In the genomic region with DNA sequence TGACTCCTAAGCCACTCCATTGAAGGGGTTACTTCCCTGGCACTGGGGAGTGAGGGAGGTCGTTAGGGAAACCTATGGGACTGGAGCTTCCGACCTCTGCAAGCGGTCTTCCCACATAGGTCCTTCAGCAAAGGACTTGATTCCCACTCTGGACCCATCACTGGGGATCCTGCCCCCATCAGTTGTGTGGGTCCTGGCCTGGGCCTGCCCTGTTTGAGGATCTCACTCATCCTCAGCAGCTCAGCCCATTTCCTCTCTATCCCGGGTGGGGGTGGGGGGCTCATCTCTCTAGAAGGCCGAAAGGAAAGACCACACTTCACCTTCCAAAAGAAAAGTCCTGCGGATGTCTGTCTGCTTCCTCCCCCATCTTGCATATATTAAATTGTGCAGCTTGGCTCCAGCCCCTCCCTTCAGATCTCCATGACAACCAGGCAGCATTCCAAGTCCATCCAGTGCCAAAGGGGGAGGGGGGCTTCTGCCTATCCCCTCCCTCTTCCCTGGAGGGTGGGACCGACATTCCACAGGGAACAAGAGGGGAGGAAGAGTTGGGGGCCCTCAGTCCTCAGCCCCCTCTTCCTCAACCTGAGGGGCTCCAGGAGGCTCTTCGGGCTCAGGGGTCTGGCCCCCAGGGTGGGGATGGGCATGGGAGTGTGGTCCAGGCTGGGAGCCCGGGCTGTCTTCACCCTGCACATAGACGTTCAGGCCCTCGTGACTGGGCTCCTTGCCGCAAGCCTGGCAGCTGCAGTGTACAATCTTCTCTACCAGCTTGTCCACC, we compare ENCODE assay signal across 10 mouse cellular contexts. TPM values are rescaled to one million over a fixed set of nuclear protein-coding genes. Genes with fewer than 3 reads are reported as not detected.
A peak's percentile ranks its signal among the peaks of the same experiment; 100 is the strongest.
DNase-seq lines count a peak whose midpoint lies in the region; ATAC-seq lines count a peak whose summit lies in the region.
"Had no signal": no experiment of that assay in that cellular context is flagged by ENCODE, and none has a peak within 500 bp of the region (broad histone marks: within the 10 kb centered on the region; RNA-seq: fewer than 3 reads in every experiment).

No protein-coding gene starts in this region.

- peak overlapping the region; percentile 3; the same call in 1 of the 2 replicates for H3K9ac ChIP-seq in embryonic facial prominence, embryonic 15.5 days

- H3K4me3 ChIP-seq in embryonic facial prominence, embryonic 15.5 days (replicated peaks): no peak overlapping the region

- ATAC-seq in embryonic facial prominence, embryonic 15.5 days (ENCODE audit: insufficient number of reproducible peaks, low FRiP score, low TSS enrichment, low read depth): no peak
- no peak for ATAC-seq in granulocyte monocyte progenitor cell, adult 5-6 weeks (replicated peaks; ENCODE audit: poor library complexity, severe bottlenecking)
- no peak for ATAC-seq in megakaryocyte, adult 5-6 weeks (ENCODE audit: poor library complexity, severe bottlenecking)

- no peaks in the 10 kb centered on the region; the same call in 1 of the 2 replicates for H3K27me3 ChIP-seq in embryonic facial prominence, embryonic 15.5 days

- WGBS in embryonic facial prominence, embryonic 15.5 days: 27% methylated on average over 12 of the region's 12 CpGs

- DNase-seq in layer of hippocampus, postnatal 10 days (ENCODE audit: low spot score in 2 of 2): peak; percentile 78 to 81
- DNase-seq in layer of hippocampus, postnatal 25 days (ENCODE audit: extremely low spot score in 1 of 2, low spot score in 1 of 2): no peak
- peak; percentile 69 for DNase-seq in embryo, embryonic 10 days (ENCODE audit: low spot score)
- DNase-seq in mesoderm, embryonic 11.5 days (ENCODE audit: low read depth, low spot score): peak; percentile 61
- no peak for DNase-seq in adrenal gland, postnatal 4 days (ENCODE audit: low spot score in 2 of 2)

- 0 out of 2 replicates have a peak overlapping the region, but pooled peaks have one; percentile 3 for H3K4me2 ChIP-seq in embryonic facial prominence, embryonic 15.5 days (replicated peaks)

- H3K9me3 ChIP-seq in embryonic facial prominence, embryonic 15.5 days (replicated peaks): no peaks in the 10 kb centered on the region

- 0 out of 2 replicates have a peak overlapping the region, but pooled peaks have one; percentile 28 for H3K27ac ChIP-seq in embryonic facial prominence, embryonic 15.5 days (replicated peaks)

- H3K36me3 ChIP-seq in embryonic facial prominence, embryonic 15.5 days: peaks cover 23% of the 10 kb centered on the region

- peaks cover 40% of the 10 kb centered on the region for H3K4me1 ChIP-seq in embryonic facial prominence, embryonic 15.5 days

RNA-seq across cellular contexts. Expression of a gene that starts 7.6 kb away (rescaled TPM):
- 1 to 10 TPM; 5.4 to 6.5 TPM for total RNA-seq in layer of hippocampus, postnatal 10 days (2021)
- 1 to 10 TPM; 7.2 to 7.5 TPM for total RNA-seq in layer of hippocampus, postnatal 25 days (2021)
- polyA plus RNA-seq in embryonic facial prominence, embryonic 15.5 days (2015; fragmentation: Nextera tagmentation; extraction: Ambion mirVana): 0.20 and 0.28 TPM in 2 replicates
- not detected in 2 replicates for total RNA-seq in granulocyte monocyte progenitor cell, adult 5-6 weeks (2014; fragmentation: Nextera tagmentation)
- total RNA-seq in granulocyte monocyte progenitor cell, adult 5-6 weeks (2017): not detected in 2 replicates
- total RNA-seq in adrenal gland, postnatal 4 days (2021): under 1 TPM; 0.76 to 0.84 TPM
- not detected in 2 replicates for total RNA-seq in megakaryocyte, adult 5-6 weeks (2015)
- not detected in 2 replicates for total RNA-seq in megakaryocyte, adult 5-6 weeks (2017)
- total RNA-seq: common myeloid progenitor, adult 5-6 weeks; heart, postnatal 25 days had no signal

RNA-seq across cellular contexts. Expression of a gene that starts 9.8 kb away (rescaled TPM):
- 10 to 100 TPM; 64.4 to 83.9 TPM for total RNA-seq in layer of hippocampus, postnatal 10 days (2021)
- total RNA-seq in layer of hippocampus, postnatal 25 days (2021): 10 to 100 TPM; 75.6 to 90.6 TPM
- 167 and 168 TPM in 2 replicates for polyA plus RNA-seq in embryonic facial prominence, embryonic 15.5 days (2015; fragmentation: Nextera tagmentation; extraction: Ambion mirVana)
- not detected in 2 replicates for total RNA-seq in granulocyte monocyte progenitor cell, adult 5-6 weeks (2014; fragmentation: Nextera tagmentation)
- total RNA-seq in granulocyte monocyte progenitor cell, adult 5-6 weeks (2017): not detected in 2 replicates
- total RNA-seq in adrenal gland, postnatal 4 days (2021): 10 to 100 TPM; 47.4 to 49.2 TPM
- not detected in 2 replicates for total RNA-seq in megakaryocyte, adult 5-6 weeks (2015)
- 0.15 TPM in 1 of 2 replicates, not detected in the other for total RNA-seq in megakaryocyte, adult 5-6 weeks (2017)
- total RNA-seq: common myeloid progenitor, adult 5-6 weeks had no signal

RNA-seq across cellular contexts. Expression of a gene that starts 47.9 kb away (rescaled TPM):
- total RNA-seq in layer of hippocampus, postnatal 10 days (2021): 100 to 1,000 TPM; 206 to 208 TPM
- total RNA-seq in layer of hippocampus, postnatal 25 days (2021): 100 to 1,000 TPM; 186 to 223 TPM
- 462 and 488 TPM in 2 replicates for polyA plus RNA-seq in embryonic facial prominence, embryonic 15.5 days (2015; fragmentation: Nextera tagmentation; extraction: Ambion mirVana)
- 530 and 613 TPM in 2 replicates for total RNA-seq in granulocyte monocyte progenitor cell, adult 5-6 weeks (2014; fragmentation: Nextera tagmentation)
- 186 and 246 TPM in 2 replicates for total RNA-seq in granulocyte monocyte progenitor cell, adult 5-6 weeks (2017)
- total RNA-seq in adrenal gland, postnatal 4 days (2021): 100 to 1,000 TPM; 352 to 357 TPM
- total RNA-seq in megakaryocyte, adult 5-6 weeks (2015): 318 and 395 TPM in 2 replicates
- 120 and 123 TPM in 2 replicates for total RNA-seq in megakaryocyte, adult 5-6 weeks (2017)

Comparison
In these comparisons a context has a peak if more than half of its experiments do, and no peak if none do; other contexts are left out.
1. DNase-seq: peak in layer of hippocampus, postnatal 10 days (2 of 2), embryo, embryonic 10 days (single experiment) and mesoderm, embryonic 11.5 days (single experiment); none in layer of hippocampus, postnatal 25 days (0 of 2) and adrenal gland, postnatal 4 days (0 of 2).
2. RNA of a gene that starts 9.8 kb away (total RNA-seq): 75.6 to 90.6 TPM in layer of hippocampus, postnatal 25 days, 64.4 to 83.9 TPM in layer of hippocampus, postnatal 10 days and 47.4 to 49.2 TPM in adrenal gland, postnatal 4 days; 0.15 TPM in megakaryocyte, adult 5-6 weeks and not detected in granulocyte monocyte progenitor cell, adult 5-6 weeks; every median in the first group is over 10 times any median in the second.